Mouse (Mus musculus) cerebellum, postnatal 10 days (tissue): ENCODE measurements around the gene Gm49336.
A peak's percentile ranks its signal among the peaks of the same experiment; 100 is the strongest.

Experiments
- DNase-seq, 2 experiments: peaks; one replicate each; pipeline ENCODE4 v3.0.0; 2021; ENCODE audit warnings: mixed read lengths in 2 of 2

Gene Gm49336

GRCm38 (mm10) chr14:60219886-60220285 is 31.4 kb downstream of the Gm49336 start:
- DNase-seq, result no peak

- DNase-seq, result no peak
These were observed 33.7 kb downstream of the Gm49336 start for GRCm38 (mm10) chr14:60217616-60218015.

- no peak for DNase-seq
These were observed 35.2 kb downstream of the Gm49336 start for GRCm38 (mm10) chr14:60216125-60216524.

GRCm38 (mm10) chr14:60215000-60215399 is 36.3 kb downstream of the Gm49336 start:
- no peak for DNase-seq

GRCm38 (mm10) chr14:60214040-60214439 is 37.3 kb downstream of the Gm49336 start:
- DNase-seq, result no peak

GRCm38 (mm10) chr14:60209166-60209565 is 42.1 kb downstream of the Gm49336 start:
- DNase-seq, result no peak

GRCm38 (mm10) chr14:60204993-60205392 is 46.3 kb downstream of the Gm49336 start:
- no peak for DNase-seq

- no peak for DNase-seq
These were observed 54.4 kb downstream of the Gm49336 start, which contains the start of gene Atp8a2 for GRCm38 (mm10) chr14:60196884-60197283. Gene Atp8a2, minus strand, starts transcription at chr14:60197179.

- DNase-seq, result no peak
These were observed 55.3 kb downstream of the Gm49336 start for GRCm38 (mm10) chr14:60195999-60196398.

- DNase-seq, result no peak
These were observed 56.7 kb downstream of the Gm49336 start for GRCm38 (mm10) chr14:60194606-60195005.

GRCm38 (mm10) chr14:60189771-60190170 is 61.5 kb downstream of the Gm49336 start:
- no peak for DNase-seq

GRCm38 (mm10) chr14:60188201-60188825 is 63.0 kb downstream of the Gm49336 start:
- no peak for DNase-seq

GRCm38 (mm10) chr14:60181306-60181705 is 70.0 kb downstream of the Gm49336 start:
- DNase-seq, result no peak

GRCm38 (mm10) chr14:60178571-60178955 is 72.7 kb downstream of the Gm49336 start:
- no peak for DNase-seq

- DNase-seq, result no peak
These were observed 73.4 kb downstream of the Gm49336 start for GRCm38 (mm10) chr14:60177614-60178570.

GRCm38 (mm10) chr14:60176891-60177613 is 74.3 kb downstream of the Gm49336 start:
- peak; percentile 82 to 87 for DNase-seq

GRCm38 (mm10) chr14:60176469-60176890 is 74.8 kb downstream of the Gm49336 start:
- no peak for DNase-seq

GRCm38 (mm10) chr14:60172286-60173055 is 78.8 kb downstream of the Gm49336 start:
- no peak for DNase-seq

GRCm38 (mm10) chr14:60170845-60171610 is 80.3 kb downstream of the Gm49336 start:
- DNase-seq, result no peak

GRCm38 (mm10) chr14:60163367-60163766 is 87.9 kb downstream of the Gm49336 start:
- no peak for DNase-seq
